Mouse (Mus musculus) heart, adult 2 months (tissue): ENCODE results near the gene Nudcd3. TPM values are rescaled to one million over a fixed set of nuclear protein-coding genes. Genes with fewer than 3 reads are reported as not detected.
A peak's percentile ranks its signal among the peaks of the same experiment; 100 is the strongest.

Experiments used
- DNase-seq, 2 experiments: peaks; one replicate each; pipeline ENCODE4 v3.0.0; 2021
- H3K27ac ChIP-seq: fragments of 200-600 bp; 2 replicates; pipeline ENCODE4 v1.8.1; 2022
- H3K27me3 ChIP-seq: fragments of 200-500 bp; 2 replicates; pipeline ENCODE4 v1.6.1; 2012; ENCODE audit warnings: mild to moderate bottlenecking, low read length, inconsistent platforms, mixed read lengths; ENCODE audit not compliant: control insufficient read depth, insufficient read depth
- H3K36me3 ChIP-seq: fragments of 200-500 bp; 2 replicates; pipeline ENCODE4 v1.6.1; 2012; ENCODE audit warnings: low read length, inconsistent platforms; ENCODE audit not compliant: control insufficient read depth, insufficient read depth
- H3K4me1 ChIP-seq: fragments of 200-500 bp; 2 replicates; pipeline ENCODE4 v1.6.1; 2011; ENCODE audit warnings: low read length; ENCODE audit not compliant: control insufficient read depth, insufficient read depth
- H3K4me3 ChIP-seq: fragments of 200-600 bp; 2 replicates; pipeline ENCODE4 v1.8.1; 2022
- H3K79me2 ChIP-seq: fragments of 200-500 bp; replicated peaks from 2 replicates; pipeline ENCODE4 v1.6.1; 2012; ENCODE audit warnings: mild to moderate bottlenecking, inconsistent platforms, low read length, moderate library complexity, mixed read lengths; ENCODE audit not compliant: control insufficient read depth, insufficient read depth
- H3K9ac ChIP-seq: fragments of 200-500 bp; 2 replicates; pipeline ENCODE4 v1.6.1; 2012; ENCODE audit warnings: low read depth, mild to moderate bottlenecking, control low read depth, inconsistent platforms, low read length, mixed read lengths
- CTCF ChIP-seq: fragments of 200-600 bp; IDR thresholded peaks from 2 replicates; pipeline ENCODE4 v1.8.1; 2022; ENCODE audit warnings: antibody characterized with exemption, mild to moderate bottlenecking, moderate library complexity
- EP300 ChIP-seq: fragments of 200-500 bp; IDR thresholded peaks from 2 replicates; pipeline ENCODE4 v1.6.1; 2011; ENCODE audit warnings: low read depth, low read length, control low read depth; ENCODE audit not compliant: insufficient read depth
- POLR2A ChIP-seq: fragments of 200-500 bp; IDR thresholded peaks from 2 replicates; pipeline ENCODE4 v1.6.1; 2011; ENCODE audit warnings: mild to moderate bottlenecking, low read depth, low read length, control low read depth; ENCODE audit not compliant: insufficient read depth
- whole genome bisulfite sequencing: fragments of 180-500 bp; shearing (Covaris S2); methylation state at CpG from one replicate; pipeline ENCODE4 v1.1.7; 2018; 5-methylcytosine and 5-hydroxymethylcytosine counted together
- intact Hi-C: fragments of 180-260 bp; cut with DNase I; formaldehyde crosslinking; loops from one replicate; pipeline ENCODE4 v1.15.1; 2025
- polyA plus RNA-seq: library from polyadenylated mRNA; depleted of rRNA; stranded (reverse); fragments of >200 nt; gene quantifications from 2 replicates; pipeline ENCODE4 v1.2.3, GENCODE M21; 2012
- total RNA-seq, 2 experiments: library from RNA; stranded (reverse); gene quantifications; 2 replicates each; pipeline ENCODE4 v1.2.3; 2021

The Nudcd3 gene
- total and polyA plus RNA-seq, 3 experiments, result 50.4 to 65.4 (median 59.3) TPM

DNA sequence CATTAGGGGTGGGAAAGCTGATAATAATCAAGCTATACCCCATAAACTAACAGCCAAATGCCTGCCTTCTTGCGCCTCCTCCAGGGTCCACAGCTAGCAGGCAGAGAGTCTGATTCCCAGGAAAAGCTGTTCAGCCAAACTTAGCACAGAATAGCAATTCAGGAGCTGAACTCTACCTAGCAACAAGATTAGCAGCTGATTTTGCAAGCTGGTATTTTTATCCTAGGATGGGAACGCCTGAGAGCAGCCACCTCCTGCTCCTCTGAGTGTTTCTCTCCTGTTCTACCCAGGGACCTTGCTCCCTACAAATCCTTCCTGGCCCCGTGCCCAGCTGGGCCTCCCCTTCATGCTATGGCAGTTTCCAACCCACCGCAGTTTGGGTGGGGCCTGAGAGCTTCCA is 113.2 kb downstream of the Nudcd3 start:
- Histone ChIP-seq H3K9ac (no peak overlapping the region), H3K27me3 (no peaks in the 10 kb centered on the region), H3K4me3 (no peak overlapping the region), H3K79me2 (no peaks in the 10 kb centered on the region), H3K4me1 (no peaks in the 10 kb centered on the region), H3K36me3 (no peaks in the 10 kb centered on the region), H3K27ac (no peak overlapping the region)
- WGBS, result 35% methylated on average over 4 of the region's 4 CpGs
- TF ChIP-seq CTCF (no peak), POLR2A (no peak), EP300 (no peak)
- intact Hi-C loops, result no loop called here
- no peak for DNase-seq

DNA sequence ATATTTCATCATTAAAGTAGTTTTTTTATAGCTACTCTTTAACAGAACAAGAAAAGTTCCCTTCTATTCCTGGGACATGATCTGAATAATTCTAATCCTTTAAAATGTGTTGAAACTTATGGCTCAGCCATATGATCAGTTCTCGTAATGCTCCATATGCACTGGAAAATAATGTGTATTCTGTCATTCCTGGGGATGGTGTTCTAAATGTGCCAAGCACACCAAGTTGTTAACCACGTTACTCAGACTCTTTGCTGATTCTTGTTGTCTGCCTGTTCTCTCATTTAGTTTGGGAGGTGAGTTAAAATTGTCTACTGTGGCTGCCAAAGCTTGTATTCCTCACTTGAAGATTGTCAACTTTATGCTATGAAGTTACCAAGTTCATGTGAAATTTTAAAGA is 121.5 kb downstream of the Nudcd3 start:
- no peak overlapping the region for H3K27ac ChIP-seq
- H3K79me2 ChIP-seq, result no peaks in the 10 kb centered on the region
- 0 out of 2 replicates have a peak, but pooled peaks cover 2% of the 10 kb centered on the region for H3K27me3 ChIP-seq
- no peak for DNase-seq
- no peak overlapping the region for H3K9ac ChIP-seq
- no peaks in the 10 kb centered on the region; the same call in 1 of the 2 replicates for H3K4me1 ChIP-seq
- intact Hi-C loops, result no loop called here
- no peak overlapping the region for H3K4me3 ChIP-seq
- 82% methylated on average over 2 of the region's 2 CpGs for WGBS
- H3K36me3 ChIP-seq, result no peaks in the 10 kb centered on the region
- TF ChIP-seq EP300 (no peak), POLR2A (no peak), CTCF (no peak)

DNA sequence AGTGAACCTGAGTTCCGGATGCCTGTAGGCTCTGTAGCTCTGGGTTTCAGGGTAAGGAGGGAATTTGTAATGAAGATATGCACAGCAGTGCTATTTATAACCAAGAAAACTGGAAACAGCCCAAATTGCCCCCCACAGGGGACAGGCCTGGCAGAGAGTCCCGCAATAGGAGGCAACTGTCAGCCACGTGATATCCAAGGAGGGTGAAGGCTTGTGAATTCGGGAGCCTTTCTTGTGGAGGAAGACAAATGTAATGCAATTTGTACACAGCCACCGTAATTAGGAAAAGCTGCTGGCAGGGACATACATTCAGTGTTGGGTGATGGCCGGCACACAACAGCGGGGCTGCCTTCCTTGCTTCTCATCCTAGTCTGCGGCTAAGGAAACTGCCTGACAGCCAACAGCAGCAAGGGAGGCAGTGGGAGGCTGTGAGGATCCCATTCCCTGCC is 124.6 kb downstream of the Nudcd3 start:
- no peaks in the 10 kb centered on the region for H3K27me3 ChIP-seq
- H3K27ac ChIP-seq, result no peak overlapping the region
- no peaks in the 10 kb centered on the region for H3K36me3 ChIP-seq
- H3K79me2 ChIP-seq, result no peaks in the 10 kb centered on the region
- H3K9ac ChIP-seq, result no peak overlapping the region
- intact Hi-C loops, result no loop called here
- no peaks in the 10 kb centered on the region; the same call in 1 of the 2 replicates for H3K4me1 ChIP-seq
- no peak overlapping the region for H3K4me3 ChIP-seq
- no peak for DNase-seq
- TF ChIP-seq EP300 (no peak), CTCF (no peak), POLR2A (no peak)
- WGBS, result 40% methylated on average over 8 of the region's 8 CpGs

DNA sequence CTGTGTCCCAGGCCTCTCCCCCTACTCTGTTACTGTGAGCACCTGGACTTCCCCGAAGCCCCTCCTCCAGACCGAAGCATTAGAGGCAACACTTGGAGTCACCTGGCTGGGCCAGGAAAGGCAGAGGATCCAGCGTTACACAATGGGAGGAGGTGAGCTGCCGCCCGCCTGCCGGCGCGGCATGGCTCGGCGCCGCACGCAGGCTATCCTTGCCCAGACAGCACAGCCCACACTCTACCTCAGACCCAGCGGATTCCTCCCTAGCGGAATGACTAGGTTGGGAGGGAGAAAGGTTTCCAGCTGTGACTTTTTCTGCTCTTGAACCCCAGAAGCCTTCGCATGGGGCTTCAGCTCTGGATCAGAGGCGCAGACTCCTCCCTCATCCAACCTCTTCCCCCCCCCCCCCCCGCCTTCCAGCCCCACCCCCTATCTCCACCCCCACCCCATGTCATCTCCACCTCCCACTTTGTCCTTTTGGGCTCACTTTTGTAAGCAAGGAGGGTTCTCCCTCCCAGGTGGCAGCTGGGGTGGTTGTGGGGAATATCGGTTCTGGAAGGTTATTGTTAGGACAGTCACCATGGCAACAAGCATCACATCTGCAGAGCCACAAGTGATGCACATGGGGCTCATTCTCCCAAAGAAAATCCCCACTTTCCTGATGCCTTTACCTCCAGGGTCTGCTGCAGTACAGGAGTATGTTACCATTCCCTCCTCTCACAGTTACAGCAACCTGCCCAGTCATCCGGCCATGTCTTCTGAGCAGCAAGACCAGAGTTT is 131.8 kb downstream of the Nudcd3 start:
- Histone ChIP-seq H3K79me2 (no peaks in the 10 kb centered on the region), H3K27ac (no peak overlapping the region), H3K4me1 (no peaks in the 10 kb centered on the region), H3K4me3 (no peak overlapping the region), H3K9ac (no peak overlapping the region), H3K36me3 (no peaks in the 10 kb centered on the region), H3K27me3 (peaks cover 6% of the 10 kb centered on the region)
- TF ChIP-seq POLR2A (no peak), CTCF (no peak), EP300 (no peak)
- intact Hi-C loops, result no loop called here
- 19% methylated on average over 19 of the region's 19 CpGs for WGBS
- DNase-seq, result no peak

DNA sequence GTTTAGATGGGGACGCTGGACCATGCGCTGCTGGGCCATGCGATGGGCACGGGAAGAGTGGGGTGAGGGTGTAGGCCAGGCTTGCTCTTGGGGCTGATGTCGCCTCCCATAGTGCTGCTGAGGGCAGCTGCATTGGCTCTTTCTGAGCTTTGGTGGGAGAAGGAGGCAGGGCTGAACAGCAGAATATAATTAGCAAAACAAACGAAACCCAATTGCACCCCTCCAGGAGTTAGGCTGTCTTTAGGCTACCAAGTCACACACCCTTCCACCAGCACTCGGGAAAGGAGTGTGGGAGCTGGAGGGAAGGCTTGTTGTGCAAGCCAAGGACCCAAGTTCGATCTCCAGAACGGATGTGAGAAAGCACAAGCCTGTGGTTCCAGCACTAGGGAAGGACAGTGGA is 133.1 kb downstream of the Nudcd3 start:
- TF ChIP-seq EP300 (no peak), POLR2A (no peak), CTCF (no peak)
- DNase-seq, result no peak
- Histone ChIP-seq H3K27me3 (peaks cover 6% of the 10 kb centered on the region), H3K79me2 (no peaks in the 10 kb centered on the region), H3K4me1 (no peaks in the 10 kb centered on the region), H3K9ac (no peak overlapping the region), H3K27ac (no peak overlapping the region), H3K4me3 (no peak overlapping the region), H3K36me3 (no peaks in the 10 kb centered on the region)
- intact Hi-C loops, result no loop called here
- 52% methylated on average over 9 of the region's 9 CpGs for WGBS

DNA sequence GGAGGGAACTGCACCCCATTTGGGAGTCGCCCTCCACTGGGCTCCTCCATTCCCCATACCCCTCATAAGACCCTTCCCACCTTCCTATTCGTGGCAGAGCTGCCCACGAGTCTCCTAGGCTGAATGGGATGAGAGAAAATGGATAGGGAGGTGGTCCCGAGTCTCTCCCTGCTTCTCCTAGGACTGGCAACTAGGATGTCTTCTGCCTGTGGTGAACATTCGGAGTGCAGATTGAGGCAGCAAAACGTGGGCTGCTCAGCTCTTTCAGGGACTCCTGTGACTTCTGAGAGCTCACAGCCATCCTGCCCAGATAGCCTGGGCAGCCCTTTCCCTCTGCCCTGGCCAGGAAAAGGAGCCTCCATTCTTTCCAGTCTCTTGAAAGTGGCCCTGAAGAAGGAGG is 134.0 kb downstream of the Nudcd3 start, which contains the start of gene Camk2b:
Gene Camk2b, minus strand, starts transcription at position 187 of the 400 bp plus-strand sequence.
- Histone ChIP-seq H3K4me1 (no peaks in the 10 kb centered on the region), H3K4me3 (peak within 1 kb of the TSS; percentile 40), H3K79me2 (no peaks in the 10 kb centered on the region), H3K27me3 (peaks cover 6% of the 10 kb centered on the region), H3K9ac (peak within 1 kb of the TSS; percentile 46; the same call in 1 of the 2 replicates), H3K36me3 (no peaks in the 10 kb centered on the region), H3K27ac (no peak within 1 kb of the TSS)
- intact Hi-C loops, result no loop called here
- TF ChIP-seq POLR2A, result no peak
- no peak for TF ChIP-seq CTCF
- no peak for TF ChIP-seq EP300
- WGBS, result 34% methylated on average over 6 of the region's 6 CpGs
- DNase-seq, result no peak
